Mouse (Mus musculus) small intestine, adult 2 months (tissue): ENCODE data around the gene Exosc2. TPM values are rescaled to one million over a fixed set of nuclear protein-coding genes. Genes with fewer than 3 reads are reported as not detected.
A peak's percentile ranks its signal among the peaks of the same experiment; 100 is the strongest.

Source experiments
- H3K27ac ChIP-seq: fragments of 200-500 bp; 2 replicates; pipeline ENCODE4 v1.5.1; 2012; ENCODE audit warnings: low read depth, low read length, control low read depth, inconsistent platforms; ENCODE audit not compliant: insufficient read depth
- H3K27me3 ChIP-seq: fragments of 200-500 bp; 2 replicates; pipeline ENCODE4 v1.6.1; 2012; ENCODE audit warnings: mild to moderate bottlenecking, moderate library complexity, low read length, inconsistent platforms; ENCODE audit not compliant: control insufficient read depth, insufficient read depth
- H3K36me3 ChIP-seq: fragments of 200-500 bp; 2 replicates; pipeline ENCODE4 v1.6.1; 2012; ENCODE audit warnings: mild to moderate bottlenecking, low read length, control low read depth, inconsistent platforms; ENCODE audit not compliant: control insufficient read depth, insufficient read depth
- H3K4me1 ChIP-seq: fragments of 200-500 bp; 2 replicates; pipeline ENCODE4 v1.6.1; 2012; ENCODE audit warnings: low read length, inconsistent platforms, mixed read lengths; ENCODE audit not compliant: control insufficient read depth, insufficient read depth, insufficient read length
- H3K4me3 ChIP-seq: fragments of 200-500 bp; 2 replicates; pipeline ENCODE4 v1.5.1; 2012; ENCODE audit warnings: low read depth, mild to moderate bottlenecking, control low read depth, inconsistent platforms, low read length, moderate library complexity
- CTCF ChIP-seq: fragments of 200-500 bp; IDR thresholded peaks from 2 replicates; pipeline ENCODE4 v1.5.1; 2012; ENCODE audit warnings: low read depth, mild to moderate bottlenecking, control low read depth, inconsistent platforms, low read length, moderate library complexity, mixed read lengths; ENCODE audit not compliant: insufficient replicate concordance, insufficient read length; ENCODE audit errors: extremely low read depth
- POLR2A ChIP-seq: fragments of 200-500 bp; IDR thresholded peaks from 2 replicates; pipeline ENCODE4 v1.6.1; 2012; ENCODE audit warnings: low read depth, mild to moderate bottlenecking, control low read depth, inconsistent platforms, low read length, moderate library complexity
- WGBS: fragments of 180-500 bp; shearing (Covaris S2); methylation state at CpG from one replicate; pipeline ENCODE4 v1.1.7; 2018; 5-methylcytosine and 5-hydroxymethylcytosine counted together
- polyA plus RNA-seq: library from polyadenylated mRNA; depleted of rRNA; stranded (reverse); fragments of >200 nt; gene quantifications from 2 replicates; pipeline ENCODE4 v1.2.3, GENCODE M21; 2012; rRNA removed

Gene Exosc2
- 2.5 and 4.0 TPM in 2 replicates for polyA plus RNA-seq

DNA sequence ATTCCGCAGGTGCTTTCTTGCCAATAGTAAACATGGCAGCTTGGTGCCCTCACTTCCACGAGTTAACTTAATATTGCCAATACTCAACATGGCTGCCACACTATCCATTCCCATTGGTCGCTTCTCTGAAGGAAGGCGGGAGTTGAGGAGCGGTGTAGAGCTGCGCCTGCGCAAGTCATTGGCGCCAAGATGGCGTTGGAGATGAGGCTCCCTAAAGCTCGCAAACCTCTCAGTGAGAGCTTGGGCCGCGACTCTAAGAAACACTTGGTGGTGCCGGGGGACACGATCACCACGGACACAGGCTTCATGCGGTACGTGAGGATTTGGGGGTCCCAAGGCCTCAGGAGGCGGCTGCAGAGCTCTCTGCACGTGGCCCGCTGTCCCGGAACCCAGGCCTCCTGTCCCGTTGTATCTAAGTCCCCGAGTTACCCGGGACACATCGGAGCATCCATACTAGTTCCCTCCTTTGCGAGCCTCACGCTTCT, at the start of gene Exosc2:
Gene Exosc2 (plus strand): TSS at position 165 of the 485 bp plus-strand sequence.
- H3K4me3 ChIP-seq, result peak within 1 kb of the TSS; percentile 80
- no peak within 1 kb of the TSS for H3K27ac ChIP-seq
- H3K36me3 ChIP-seq, result peaks cover 8% of the 10 kb centered on the region; the same call in 1 of the 2 replicates
- WGBS, result 1% methylated on average over 27 of the region's 27 CpGs
- TF ChIP-seq POLR2A (peak; percentile 79; the same call in 1 of the 2 replicates), CTCF (no peak)
- no peaks in the 10 kb centered on the region; the same call in 1 of the 2 replicates for H3K4me1 ChIP-seq
- H3K27me3 ChIP-seq, result no peaks in the 10 kb centered on the region

- TF ChIP-seq POLR2A (no peak), CTCF (no peak)
- Histone ChIP-seq H3K36me3 (no peaks in the 10 kb centered on the region), H3K27ac (no peak overlapping the region), H3K4me3 (no peak overlapping the region), H3K27me3 (peaks cover 54% of the 10 kb centered on the region), H3K4me1 (no peaks in the 10 kb centered on the region; the same call in 1 of the 2 replicates)
- 48% methylated on average over 3 of the region's 3 CpGs for WGBS
These were observed 37.0 kb upstream of the Exosc2 start for GRCm38 (mm10) chr2:31633531-31633930.

DNA sequence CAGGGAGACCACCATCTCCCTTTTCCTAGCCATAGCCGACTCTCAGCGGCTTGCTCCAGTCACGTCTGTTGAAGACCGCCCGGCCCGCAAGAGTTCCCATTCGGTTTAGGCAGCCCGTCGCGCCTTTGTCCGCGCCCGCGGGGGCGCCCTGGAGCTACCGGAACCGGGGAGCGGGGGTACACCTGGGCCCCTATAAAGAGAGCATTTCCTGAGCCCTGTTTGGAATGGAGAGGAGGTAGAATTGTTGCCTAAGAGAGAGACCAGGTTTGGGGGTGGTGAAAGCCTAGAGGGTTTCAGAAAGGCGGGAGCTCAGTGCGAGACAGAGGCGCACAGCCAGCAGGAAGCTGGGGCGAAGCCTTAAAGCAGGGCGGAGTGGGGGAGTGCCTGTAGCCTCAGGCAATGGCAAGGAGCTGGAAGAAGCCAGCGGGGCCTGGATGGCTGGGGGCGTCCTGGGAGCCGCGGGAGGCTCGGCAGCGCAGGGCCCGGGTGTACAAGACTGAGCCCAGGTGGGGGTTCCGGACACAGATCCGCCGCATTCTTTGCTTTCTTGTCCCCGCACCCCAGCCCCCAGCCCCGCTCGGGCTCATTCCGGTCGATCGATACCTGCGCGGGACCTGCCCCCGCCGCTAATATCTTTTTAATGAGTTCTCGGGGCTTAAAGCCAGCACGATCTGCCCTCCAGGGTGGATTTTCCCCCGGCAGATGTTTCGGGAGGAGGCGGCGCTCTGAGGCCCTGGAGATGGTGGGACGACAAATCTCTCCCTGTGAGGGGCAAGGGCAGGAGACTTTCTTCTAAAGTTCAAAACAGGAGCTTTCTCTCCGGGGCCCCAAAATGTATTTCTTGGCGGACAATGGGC, 35.0 kb upstream of the Exosc2 start:
- 0 out of 2 replicates have a peak overlapping the region, but pooled peaks have one; percentile 8 for H3K4me3 ChIP-seq

DNA sequence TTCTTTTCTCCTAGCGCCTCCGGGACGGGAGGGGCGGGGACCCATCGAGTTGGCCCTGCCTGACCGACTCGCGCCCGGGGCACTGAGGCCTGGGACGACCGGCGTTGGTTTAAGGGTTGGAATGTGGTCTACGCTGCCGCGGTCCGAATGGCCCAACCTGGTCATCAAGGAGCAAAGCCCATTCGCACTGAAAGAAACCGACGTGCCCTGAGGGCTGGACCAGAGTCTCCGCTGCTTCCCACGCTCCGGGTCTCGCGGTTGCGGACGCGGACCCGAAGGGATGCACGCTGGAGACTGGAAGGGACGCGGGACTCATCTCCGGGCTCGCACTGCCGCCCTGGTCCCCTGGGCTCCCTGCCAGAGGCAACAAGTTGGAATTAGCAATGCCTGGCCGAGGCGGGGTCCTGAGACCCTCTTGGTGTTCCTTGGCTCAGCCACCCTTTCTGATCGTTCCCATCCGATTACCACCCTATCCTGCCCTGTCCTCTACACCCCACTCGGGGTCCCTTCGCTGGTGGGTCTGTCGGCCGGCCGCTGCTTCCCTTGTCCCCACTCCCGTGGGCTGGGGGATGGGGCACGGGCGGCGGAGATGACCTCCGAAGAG, 34.3 kb upstream of the Exosc2 start:
- Histone ChIP-seq H3K4me3 (peak overlapping the region; percentile 8; the same call in 1 of the 2 replicates), H3K27ac (no peak overlapping the region), H3K27me3 (peaks cover 78% of the 10 kb centered on the region), H3K36me3 (no peaks in the 10 kb centered on the region), H3K4me1 (no peaks in the 10 kb centered on the region; the same call in 1 of the 2 replicates)
- TF ChIP-seq POLR2A (no peak), CTCF (no peak)
- 2% methylated on average over 48 of the region's 48 CpGs for WGBS

More for the DNA sequence above, 35.0 kb upstream of the Exosc2 start:
- H3K36me3 ChIP-seq, result no peaks in the 10 kb centered on the region
- H3K4me1 ChIP-seq, result no peaks in the 10 kb centered on the region; the same call in 1 of the 2 replicates
- TF ChIP-seq CTCF (no peak), POLR2A (no peak)
- no peak overlapping the region for H3K27ac ChIP-seq
- H3K27me3 ChIP-seq, result peaks cover 72% of the 10 kb centered on the region
- 2% methylated on average over 51 of the region's 52 CpGs for WGBS

- no peaks in the 10 kb centered on the region; the same call in 1 of the 2 replicates for H3K4me1 ChIP-seq
- no peak overlapping the region for H3K4me3 ChIP-seq
- peaks cover 83% of the 10 kb centered on the region for H3K27me3 ChIP-seq
- 2% methylated on average over 35 of the region's 35 CpGs for WGBS
- no peaks in the 10 kb centered on the region for H3K36me3 ChIP-seq
- no peak overlapping the region for H3K27ac ChIP-seq
- TF ChIP-seq CTCF (no peak), POLR2A (no peak)
These were observed 33.8 kb upstream of the Exosc2 start for GRCm38 (mm10) chr2:31636742-31637141.

- WGBS, result 6% methylated on average over 12 of the region's 12 CpGs
- Histone ChIP-seq H3K27me3 (peaks cover 89% of the 10 kb centered on the region), H3K27ac (no peak overlapping the region)
These were observed 33.2 kb upstream of the Exosc2 start for GRCm38 (mm10) chr2:31637311-31637710.

GRCm38 (mm10) chr2:31637807-31638206, 32.7 kb upstream of the Exosc2 start:
- H3K4me3 ChIP-seq, result no peak overlapping the region
- no peak overlapping the region for H3K27ac ChIP-seq
- WGBS, result 4% methylated on average over 22 of the region's 22 CpGs
- H3K4me1 ChIP-seq, result no peaks in the 10 kb centered on the region; the same call in 1 of the 2 replicates
- peaks cover 90% of the 10 kb centered on the region for H3K27me3 ChIP-seq
- H3K36me3 ChIP-seq, result no peaks in the 10 kb centered on the region
- TF ChIP-seq CTCF, result no peak
- TF ChIP-seq POLR2A, result no peak

More at GRCm38 (mm10) chr2:31637311-31637710, 33.2 kb upstream of the Exosc2 start:
- TF ChIP-seq CTCF, result no peak
- TF ChIP-seq POLR2A, result no peak
- H3K36me3 ChIP-seq, result no peaks in the 10 kb centered on the region
- H3K4me3 ChIP-seq, result no peak overlapping the region
- H3K4me1 ChIP-seq, result no peaks in the 10 kb centered on the region; the same call in 1 of the 2 replicates
